ENCODE assay signal across 7 mouse cellular contexts in the genomic region with DNA sequence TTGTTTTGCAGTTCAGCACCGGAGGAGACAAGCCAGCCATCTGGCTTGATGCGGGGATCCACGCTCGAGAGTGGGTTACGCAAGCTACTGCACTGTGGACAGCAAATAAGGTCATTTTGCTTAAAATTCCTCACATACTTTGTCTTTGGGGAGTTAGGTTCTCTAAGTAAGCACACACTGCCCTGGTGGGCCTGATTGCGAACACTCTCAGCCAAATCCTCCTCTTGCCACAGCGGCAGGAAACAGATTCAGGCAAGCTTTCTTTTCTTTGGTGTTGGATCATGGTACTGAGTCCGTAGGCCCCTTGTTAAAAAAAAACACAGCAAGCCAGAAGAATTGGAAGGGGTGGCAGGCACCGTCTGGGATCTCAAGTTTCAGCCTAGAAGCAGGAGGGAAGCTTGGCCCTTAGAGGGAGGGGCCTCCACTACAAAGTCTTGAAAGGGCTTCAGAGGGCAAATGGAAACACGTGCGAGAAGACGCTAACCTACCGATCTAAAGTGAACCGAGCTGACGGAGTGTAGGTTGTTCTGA. TPM values are rescaled to one million over a fixed set of nuclear protein-coding genes. Genes with fewer than 3 reads are reported as not detected.
DNase-seq lines count a peak whose midpoint lies in the region.

No protein-coding gene starts in this region.

- peak overlapping the region; percentile 96 for H3K27ac ChIP-seq in limb, embryonic 10.5 days

- H3K27me3 ChIP-seq in limb, embryonic 10.5 days (ENCODE audit: low read depth, poor library complexity, severe bottlenecking) = no peaks in the 10 kb centered on the region

- peaks cover 22% of the 10 kb centered on the region for H3K36me3 ChIP-seq in limb, embryonic 10.5 days

- WGBS in limb, embryonic 10.5 days = 12% methylated on average over 15 of the region's 15 CpGs

- no peaks in the 10 kb centered on the region for H3K9me3 ChIP-seq in limb, embryonic 10.5 days (replicated peaks)

- peaks cover 99% of the 10 kb centered on the region for H3K4me1 ChIP-seq in limb, embryonic 10.5 days

- peak overlapping the region; percentile 35 for H3K4me3 ChIP-seq in limb, embryonic 10.5 days

- peak; percentile 11 to 24 for DNase-seq in lung, adult 18-20 months
- no peak for DNase-seq in lung, postnatal 14 days
- DNase-seq in fibroblast of lung, adult 2 months (ENCODE audit: low read depth) = peak; percentile 75
- DNase-seq in limb, embryonic 10.5 days (ENCODE audit: low spot score) = peak; percentile 81
- peak; percentile 43 for DNase-seq in retina, embryonic 14.5 days (ENCODE audit: low spot score)
- no peak for DNase-seq in adrenal gland, postnatal 25 days
- DNase-seq in cerebellum, postnatal 36 days = no peak

RNA-seq across cellular contexts. Expression of a gene that starts 7.9 kb away (rescaled TPM):
- 109 and 110 TPM in 2 replicates for polyA plus RNA-seq in limb, embryonic 10.5 days (2016; fragmentation: Nextera tagmentation; extraction: Ambion mirVana)
- total RNA-seq in adrenal gland, postnatal 25 days (2021) = 0.52 and 0.90 TPM in 2 replicates

RNA-seq across cellular contexts. Expression of a gene that starts 18.9 kb away (rescaled TPM):
- polyA plus RNA-seq in limb, embryonic 10.5 days (2016; fragmentation: Nextera tagmentation; extraction: Ambion mirVana) = 1.1 and 1.4 TPM in 2 replicates
- total RNA-seq in adrenal gland, postnatal 25 days (2021) = 1.2 and 1.7 TPM in 2 replicates

RNA-seq across cellular contexts. Expression of a gene that starts 39.6 kb away (rescaled TPM):
- polyA plus RNA-seq in limb, embryonic 10.5 days (2016; fragmentation: Nextera tagmentation; extraction: Ambion mirVana) = 0.38 and 0.59 TPM in 2 replicates
- total RNA-seq in adrenal gland, postnatal 25 days (2021) = 0.55 TPM in 1 of 2 replicates, not detected in the other

RNA-seq across cellular contexts. Expression of a gene that starts 39.7 kb away (rescaled TPM):
- 45.7 and 51.6 TPM in 2 replicates for polyA plus RNA-seq in limb, embryonic 10.5 days (2016; fragmentation: Nextera tagmentation; extraction: Ambion mirVana)
- 25.9 and 28.9 TPM in 2 replicates for total RNA-seq in adrenal gland, postnatal 25 days (2021)

Comparison
In these comparisons a context has a peak if more than half of its experiments do, and no peak if none do; other contexts are left out.
1. DNase-seq: peak in lung, adult 18-20 months (2 of 2), fibroblast of lung, adult 2 months (single experiment), limb, embryonic 10.5 days (single experiment) and retina, embryonic 14.5 days (single experiment); none in lung, postnatal 14 days (single experiment), adrenal gland, postnatal 25 days (single experiment) and cerebellum, postnatal 36 days (0 of 2).